Mouse (Mus musculus) lung, embryonic 14.5 days (tissue): Measurements from ENCODE around the gene Sf1. TPM values are rescaled to one million over a fixed set of nuclear protein-coding genes. Genes with fewer than 3 reads are reported as not detected.

Source experiments
- ATAC-seq: fragments of 200-750 bp; cut with Nextera tagmentation; 2 replicates; pipeline ENCODE4 v1.8.0; 2017; ENCODE audit warnings: mild to moderate bottlenecking, moderate TSS enrichment, moderate library complexity; ENCODE audit not compliant: insufficient read depth
- DNase-seq: peaks from one replicate; pipeline ENCODE4 v3.0.0-alpha.2; 2015
- H3K27ac ChIP-seq: fragments of 300-500 bp; sonication (generic); 2 replicates; pipeline ENCODE4 v1.5.1; 2014; ENCODE audit warnings: low read depth, mild to moderate bottlenecking, moderate library complexity
- H3K27me3 ChIP-seq: fragments of 300-500 bp; sonication (generic); 2 replicates; pipeline ENCODE4 v1.6.1; 2014; ENCODE audit warnings: low read length, control low read depth; ENCODE audit not compliant: insufficient read depth
- H3K36me3 ChIP-seq: fragments of 300-500 bp; sonication (generic); 2 replicates; pipeline ENCODE4 v1.6.1; 2014; ENCODE audit warnings: control low read depth; ENCODE audit not compliant: insufficient read depth
- H3K4me1 ChIP-seq: fragments of 300-500 bp; sonication (generic); 2 replicates; pipeline ENCODE4 v1.6.1; 2014; ENCODE audit warnings: antibody characterized with exemption, control low read depth; ENCODE audit not compliant: insufficient read depth
- H3K4me2 ChIP-seq: fragments of 300-500 bp; sonication (generic); 2 replicates; pipeline ENCODE4 v1.6.1; 2014; ENCODE audit warnings: mild to moderate bottlenecking
- H3K4me3 ChIP-seq: fragments of 300-500 bp; sonication (generic); 2 replicates; pipeline ENCODE4 v1.5.1; 2014; ENCODE audit warnings: low read depth, low read length
- H3K9ac ChIP-seq: fragments of 300-500 bp; sonication (generic); 2 replicates; pipeline ENCODE4 v1.6.1; 2014
- H3K9me3 ChIP-seq: fragments of 300-500 bp; sonication (generic); 2 replicates; pipeline ENCODE4 v1.6.1; 2016; ENCODE audit warnings: low read depth, low read length, control low read depth
- CTCF ChIP-seq: IDR thresholded peaks from 2 replicates; pipeline ENCODE4 v1.5.1; 2016; ENCODE audit warnings: antibody characterized with exemption, low read depth
- WGBS: fragments of 180-500 bp; shearing (Covaris S2); extraction: QIAGEN DNeasy Blood & Tissue Kit; methylation state at CpG from one replicate; pipeline ENCODE4 v1.1.7; 2014; 5-methylcytosine and 5-hydroxymethylcytosine counted together
- polyA plus RNA-seq: library from polyadenylated mRNA; unstranded; fragments of >200 nt; fragmentation: Nextera tagmentation; extraction: Ambion mirVana; gene quantifications from 2 replicates; pipeline ENCODE4 v1.2.1, GENCODE M21; 2014

Gene Sf1
- polyA plus RNA-seq, 1 experiment from 2014 or later = 200 TPM

DNA sequence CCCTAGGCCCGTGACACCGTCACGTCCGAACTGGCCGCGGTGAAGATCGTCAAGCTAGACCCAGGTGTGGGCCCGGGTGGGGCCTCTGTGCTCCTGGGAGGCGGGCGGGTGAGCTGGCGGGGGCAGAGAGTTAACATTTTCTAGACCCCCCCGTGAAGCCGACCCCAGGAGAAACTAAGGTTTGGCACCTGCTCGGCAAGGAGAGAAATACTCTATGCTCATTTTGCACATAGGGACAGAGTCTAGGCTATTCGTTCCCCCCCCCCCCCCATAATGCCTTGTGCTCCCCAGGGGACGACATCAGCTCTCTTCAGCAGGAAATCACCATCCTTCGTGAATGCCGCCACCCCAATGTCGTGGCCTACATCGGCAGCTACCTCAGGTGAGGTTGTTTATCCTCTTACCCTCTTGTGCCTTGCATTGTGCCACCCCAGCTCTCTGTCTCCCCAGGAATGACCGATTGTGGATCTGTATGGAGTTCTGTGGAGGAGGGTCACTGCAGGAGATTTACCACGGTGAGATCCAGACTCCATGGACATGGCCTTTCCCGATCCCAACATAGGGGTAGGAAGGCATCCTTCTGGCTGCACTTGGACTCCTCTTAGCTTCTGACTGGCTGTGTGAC is 21.9 kb upstream of the Sf1 start:
- Histone ChIP-seq H3K36me3 (peaks cover 67% of the 10 kb centered on the region), H3K27ac (no peak overlapping the region), H3K4me1 (peaks cover 2% of the 10 kb centered on the region), H3K4me2 (peak overlapping the region; percentile 99), H3K27me3 (no peaks in the 10 kb centered on the region), H3K9me3 (no peaks in the 10 kb centered on the region), H3K9ac (peak overlapping the region; percentile 62), H3K4me3 (peak overlapping the region; percentile 75)
- ATAC-seq (peak; percentile 11; the same call in 1 of the 2 replicates), DNase-seq (no peak)
- WGBS = 7% methylated on average over 23 of the region's 23 CpGs
- TF ChIP-seq CTCF = no peak

- Histone ChIP-seq H3K4me1 (no peaks in the 10 kb centered on the region; the same call in 1 of the 2 replicates), H3K36me3 (peaks cover 66% of the 10 kb centered on the region), H3K9ac (no peak overlapping the region), H3K9me3 (no peaks in the 10 kb centered on the region), H3K4me2 (peak overlapping the region; percentile 99), H3K4me3 (peak overlapping the region; percentile 75; the same call in 1 of the 2 replicates), H3K27ac (peak overlapping the region; percentile 18; the same call in 1 of the 2 replicates), H3K27me3 (no peaks in the 10 kb centered on the region)
- 66% methylated on average over 5 of the region's 5 CpGs for WGBS
- TF ChIP-seq CTCF = no peak
- ATAC-seq (no peak), DNase-seq (peak; percentile 18)
These were observed 21.1 kb upstream of the Sf1 start for GRCm38 (mm10) chr19:6342276-6342933.

DNA sequence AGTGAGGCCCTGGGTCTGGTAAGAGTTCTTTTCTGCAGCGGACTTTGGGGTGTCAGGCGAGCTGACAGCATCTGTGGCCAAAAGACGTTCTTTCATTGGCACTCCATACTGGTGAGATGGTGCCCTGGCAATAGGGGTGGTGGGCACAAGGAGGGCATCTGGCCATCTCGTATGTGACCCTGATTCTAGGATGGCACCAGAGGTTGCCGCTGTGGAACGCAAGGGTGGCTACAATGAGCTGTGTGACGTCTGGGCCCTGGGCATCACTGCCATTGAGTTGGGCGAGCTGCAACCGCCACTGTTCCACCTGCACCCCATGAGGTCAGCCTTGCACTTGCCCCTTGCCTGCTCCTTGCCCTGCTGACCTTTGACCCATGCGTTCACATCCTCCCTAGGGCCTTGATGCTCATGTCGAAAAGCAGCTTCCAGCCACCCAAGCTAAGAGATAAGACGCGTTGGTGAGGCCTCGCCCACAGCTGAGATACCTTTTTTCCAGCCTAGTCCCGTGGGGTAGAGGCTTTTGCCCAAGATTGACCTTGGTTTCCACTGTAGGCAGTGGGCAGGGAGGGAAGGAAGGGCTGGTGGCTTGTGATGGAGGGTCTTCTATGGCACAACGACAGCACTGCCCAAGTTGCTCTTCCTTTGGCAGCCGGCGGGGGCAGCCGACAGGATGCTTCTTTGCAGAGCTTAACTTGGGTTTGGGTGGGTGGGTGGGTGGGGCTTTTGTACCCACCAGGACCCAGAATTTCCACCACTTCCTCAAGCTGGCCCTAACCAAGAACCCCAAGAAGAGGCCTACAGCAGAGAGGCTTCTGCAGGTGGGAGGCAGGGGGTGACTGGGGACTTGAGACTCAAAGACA is 20.2 kb upstream of the Sf1 start:
- Histone ChIP-seq H3K9me3 (no peaks in the 10 kb centered on the region), H3K27ac (no peak overlapping the region), H3K36me3 (peaks cover 57% of the 10 kb centered on the region), H3K9ac (no peak overlapping the region), H3K4me3 (no peak overlapping the region), H3K4me1 (no peaks in the 10 kb centered on the region; the same call in 1 of the 2 replicates), H3K27me3 (no peaks in the 10 kb centered on the region), H3K4me2 (peak overlapping the region; percentile 99; the same call in 1 of the 2 replicates)
- TF ChIP-seq CTCF = no peak
- DNase-seq (no peak), ATAC-seq (no peak)
- 76% methylated on average over 19 of the region's 19 CpGs for WGBS

GRCm38 (mm10) chr19:6343996-6344395 is 19.5 kb upstream of the Sf1 start:
- Histone ChIP-seq H3K9me3 (no peaks in the 10 kb centered on the region), H3K4me1 (no peaks in the 10 kb centered on the region; the same call in 1 of the 2 replicates)

DNA sequence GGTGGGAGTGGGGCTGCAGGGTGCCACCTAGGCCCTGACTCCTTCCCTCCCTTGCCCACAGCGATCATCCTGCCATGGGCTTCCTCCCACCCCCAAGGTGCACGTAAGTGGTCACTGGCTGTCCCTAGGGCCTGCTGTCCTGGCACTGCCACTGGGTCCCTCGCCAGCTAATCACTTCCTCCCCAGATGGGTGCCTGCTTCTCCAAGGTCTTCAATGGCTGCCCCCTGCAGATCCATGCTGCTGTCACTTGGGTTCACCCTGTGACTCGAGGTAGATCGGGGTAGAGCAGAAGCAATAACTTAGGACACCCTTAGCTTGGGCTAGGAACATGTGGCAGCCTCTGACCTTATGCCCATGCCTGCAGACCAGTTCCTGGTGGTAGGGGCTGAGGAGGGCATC is 17.5 kb upstream of the Sf1 start:
- Histone ChIP-seq H3K4me2 (no peak overlapping the region), H3K9ac (no peak overlapping the region), H3K4me1 (no peaks in the 10 kb centered on the region), H3K9me3 (no peaks in the 10 kb centered on the region), H3K4me3 (no peak overlapping the region), H3K27me3 (no peaks in the 10 kb centered on the region), H3K27ac (no peak overlapping the region), H3K36me3 (peaks cover 47% of the 10 kb centered on the region)
- DNase-seq (no peak), ATAC-seq (no peak)
- no peak for TF ChIP-seq CTCF
- WGBS = 87% methylated on average over 4 of the region's 5 CpGs

More at GRCm38 (mm10) chr19:6343996-6344395, 19.5 kb upstream of the Sf1 start:
- no peak overlapping the region for H3K4me3 ChIP-seq
- TF ChIP-seq CTCF = no peak
- 93% methylated on average over 5 of the region's 5 CpGs for WGBS
- no peak overlapping the region for H3K9ac ChIP-seq
- H3K36me3 ChIP-seq = peaks cover 50% of the 10 kb centered on the region
- no peaks in the 10 kb centered on the region for H3K27me3 ChIP-seq
- no peak overlapping the region for H3K27ac ChIP-seq
- ATAC-seq (no peak), DNase-seq (no peak)
- H3K4me2 ChIP-seq = no peak overlapping the region

DNA sequence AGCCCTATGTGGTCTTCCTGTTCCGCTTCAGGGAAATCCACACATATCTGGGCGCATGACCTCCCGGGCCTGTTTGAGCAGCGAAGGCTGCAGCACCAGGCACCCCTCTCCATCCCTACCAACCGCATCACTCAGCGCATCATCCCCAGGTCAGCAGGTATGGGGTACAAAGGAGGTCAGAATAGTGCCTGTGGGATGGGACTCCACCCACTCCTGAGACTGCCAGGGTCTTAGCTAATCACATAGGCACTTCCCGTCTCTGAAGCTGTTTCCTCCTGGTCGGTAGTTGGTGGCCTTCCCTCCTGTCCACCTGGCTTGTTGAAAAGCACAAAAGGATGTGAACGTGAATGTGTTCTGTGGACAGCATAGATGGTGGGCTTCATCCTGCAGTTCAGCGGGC is 16.8 kb upstream of the Sf1 start:
- DNase-seq (peak; percentile 8), ATAC-seq (no peak)
- no peaks in the 10 kb centered on the region for H3K27me3 ChIP-seq
- H3K9me3 ChIP-seq = no peaks in the 10 kb centered on the region
- 86% methylated on average over 10 of the region's 10 CpGs for WGBS
- no peak overlapping the region for H3K9ac ChIP-seq
- H3K36me3 ChIP-seq = peaks cover 52% of the 10 kb centered on the region
- TF ChIP-seq CTCF = no peak
- H3K4me3 ChIP-seq = no peak overlapping the region
- no peak overlapping the region for H3K27ac ChIP-seq
- H3K4me2 ChIP-seq = no peak overlapping the region
- H3K4me1 ChIP-seq = no peaks in the 10 kb centered on the region

- no peak overlapping the region for H3K9ac ChIP-seq
- no peak for ATAC-seq
These were observed 15.9 kb upstream of the Sf1 start for GRCm38 (mm10) chr19:6347615-6348014.

More at GRCm38 (mm10) chr19:6347615-6348014, 15.9 kb upstream of the Sf1 start:
- Histone ChIP-seq H3K4me3 (no peak overlapping the region), H3K9me3 (no peaks in the 10 kb centered on the region), H3K27me3 (no peaks in the 10 kb centered on the region), H3K4me1 (no peaks in the 10 kb centered on the region), H3K27ac (no peak overlapping the region), H3K4me2 (no peak overlapping the region), H3K36me3 (peaks cover 57% of the 10 kb centered on the region)
- no peak for TF ChIP-seq CTCF
- DNase-seq = no peak
- WGBS = 94% methylated on average over 4 of the region's 4 CpGs
